Mouse (Mus musculus): ENCODE measurements around the gene Acap1.

DNA sequence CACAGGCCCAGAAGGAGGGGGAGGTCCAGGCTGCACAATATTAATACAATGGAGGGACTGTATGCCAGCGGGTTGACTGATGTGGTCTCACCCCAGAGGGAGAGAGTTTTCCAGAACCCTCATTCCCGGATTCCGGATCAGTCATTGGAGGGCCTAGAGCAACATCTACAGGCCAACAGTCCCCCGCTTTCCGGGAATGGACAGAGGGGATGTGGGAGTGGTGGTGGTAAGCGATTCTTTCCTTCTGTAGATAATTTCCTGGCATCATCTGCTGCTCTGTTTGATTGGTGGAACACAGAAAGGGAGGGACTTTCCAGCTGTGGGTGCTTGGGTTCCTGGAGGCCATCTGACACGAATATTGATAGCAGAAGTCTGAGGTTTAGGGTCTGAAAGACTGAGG lies 19.2 kb downstream of the Acap1 start:
- TF ChIP-seq CTCF (IDR thresholded peaks at IDR 0.05; ENCODE audit: low read depth), result no peak
- no peak for TF ChIP-seq EP300 (IDR thresholded peaks at IDR 0.05; ENCODE audit: low read depth)
